Mouse (Mus musculus) retina, adult 2 months (tissue): ENCODE measurements at regions not wholly inside any gene's neighbourhood (a gene's known extent, or its start where the extent isn't known, plus 50 kb on each side); places are given as distances from the start of the nearest gene placed in this dataset.

Experiments used
- DNase-seq: peaks from one replicate; pipeline ENCODE4 v3.0.0-alpha.2; 2012; ENCODE audit warnings: low read depth, low spot score

DNA sequence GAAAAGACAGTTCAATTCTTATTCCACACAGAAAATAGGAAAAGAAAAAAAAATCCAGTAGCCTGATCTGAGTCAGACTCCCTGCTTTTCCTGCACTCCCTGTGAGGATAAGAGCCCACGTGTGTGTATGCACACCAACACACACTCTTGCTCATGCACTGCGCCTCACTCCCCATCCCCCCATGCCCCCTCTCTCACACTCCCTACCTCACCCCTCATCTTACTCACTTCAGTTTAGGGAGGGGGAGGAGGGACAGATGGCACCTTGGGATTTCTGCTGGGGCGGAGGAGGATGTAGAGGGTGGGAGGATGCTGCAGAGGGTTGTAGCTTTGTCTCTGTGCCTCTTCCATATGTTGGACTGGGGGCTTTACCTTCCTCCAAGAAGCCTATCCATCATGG lies 85.8 kb upstream of the Sulf2 start:
- no peak for DNase-seq

DNA sequence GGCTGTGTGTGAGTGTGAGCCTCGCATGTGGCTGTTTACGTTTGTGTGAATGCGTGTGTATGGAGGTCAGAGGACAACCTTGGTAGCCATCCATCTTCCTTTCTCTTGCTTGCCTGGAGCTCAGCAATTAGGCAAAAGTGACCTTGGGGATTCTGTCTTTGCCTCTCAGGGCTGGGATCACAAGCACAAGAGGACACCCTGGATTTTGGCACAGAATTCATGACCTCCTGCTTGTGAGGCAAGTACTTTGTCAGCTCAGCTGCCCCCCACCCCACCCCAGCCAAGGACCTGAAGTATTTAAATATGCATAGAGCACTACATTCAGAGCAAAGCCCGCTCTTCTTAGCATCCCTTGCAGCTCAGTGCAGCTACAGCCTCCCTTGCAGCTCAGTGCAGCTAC lies 84.6 kb upstream of the Sulf2 start:
- no peak for DNase-seq

GRCm38 (mm10) chr2:166237554-166238269 lies 82.2 kb upstream of the Sulf2 start:
- DNase-seq: no peak

- no peak for DNase-seq
Measured at GRCm38 (mm10) chr2:166236102-166236501, 80.6 kb upstream of the Sulf2 start.

DNA sequence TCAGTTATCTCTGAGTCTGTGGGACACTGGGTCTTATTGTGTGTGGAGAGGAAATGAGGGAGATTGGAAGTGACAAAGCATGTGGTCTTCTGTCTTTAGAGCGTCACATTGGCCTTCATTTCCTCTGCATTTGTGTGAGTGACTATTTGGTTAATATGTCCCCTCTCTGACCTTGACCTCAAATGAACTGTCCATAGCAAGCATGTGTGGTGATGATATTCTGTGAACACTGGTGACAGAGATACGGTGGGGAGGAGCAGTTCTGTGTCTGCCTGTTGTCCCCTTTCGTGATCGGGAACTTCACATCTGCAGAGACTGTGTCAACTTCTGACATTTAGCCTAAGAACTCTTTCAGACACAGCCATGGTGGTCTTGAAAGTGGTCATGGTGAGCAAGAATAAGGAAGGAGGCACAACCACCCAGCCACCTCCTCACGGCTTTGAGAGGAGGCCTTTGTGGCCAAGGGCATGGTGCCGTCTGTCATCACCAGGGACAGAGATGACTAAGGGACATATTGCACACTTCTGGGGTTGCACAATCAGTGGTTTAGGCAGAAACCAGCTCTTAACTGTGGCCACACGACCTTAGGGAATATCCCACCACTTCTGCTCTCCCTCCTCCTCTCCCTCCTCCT lies 79.2 kb upstream of the Sulf2 start:
- no peak for DNase-seq

GRCm38 (mm10) chr2:166233246-166233645 lies 77.8 kb upstream of the Sulf2 start:
- no peak for DNase-seq

GRCm38 (mm10) chr2:166232376-166232775 lies 76.9 kb upstream of the Sulf2 start:
- no peak for DNase-seq

DNA sequence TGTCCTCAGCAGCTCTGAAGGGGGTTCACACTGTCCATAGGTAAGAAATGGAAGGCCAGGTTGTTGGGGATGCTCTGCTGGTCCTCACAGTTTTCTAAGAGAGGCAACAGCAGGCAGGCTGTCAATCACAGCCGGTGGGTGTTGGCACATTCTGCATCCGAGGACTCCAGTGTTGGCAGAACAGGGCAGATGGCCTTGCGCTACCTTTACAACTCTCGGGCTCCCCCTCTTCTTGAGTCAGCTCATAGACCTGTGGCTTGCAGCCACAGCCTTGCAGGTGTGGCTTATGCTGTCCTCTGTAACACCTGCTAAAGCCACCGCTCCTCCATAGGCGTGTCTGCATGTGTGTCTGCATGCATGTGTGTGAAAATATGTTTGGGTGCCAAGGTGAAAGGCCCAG lies 75.2 kb upstream of the Sulf2 start:
- DNase-seq: no peak

DNA sequence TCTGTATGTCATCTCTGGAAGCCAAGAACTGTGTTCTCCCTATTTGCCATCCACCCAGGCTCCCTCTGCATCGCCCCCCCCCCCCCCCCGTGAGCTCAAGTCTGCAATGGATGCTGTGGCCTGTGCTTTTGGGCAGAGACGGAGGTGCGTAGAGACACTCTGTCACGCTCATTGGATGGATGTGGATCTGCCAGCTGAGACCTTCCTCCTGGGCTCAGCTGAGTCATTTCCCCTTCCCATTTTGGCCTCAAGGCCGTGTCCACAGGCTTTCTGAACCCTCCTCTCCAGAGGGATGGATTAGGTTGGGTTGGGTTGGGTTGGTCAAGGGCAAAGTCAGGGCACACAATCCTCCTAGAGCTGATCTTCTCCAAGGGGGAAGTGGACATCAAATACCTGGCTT lies 72.9 kb upstream of the Sulf2 start:
- no peak for DNase-seq

DNA sequence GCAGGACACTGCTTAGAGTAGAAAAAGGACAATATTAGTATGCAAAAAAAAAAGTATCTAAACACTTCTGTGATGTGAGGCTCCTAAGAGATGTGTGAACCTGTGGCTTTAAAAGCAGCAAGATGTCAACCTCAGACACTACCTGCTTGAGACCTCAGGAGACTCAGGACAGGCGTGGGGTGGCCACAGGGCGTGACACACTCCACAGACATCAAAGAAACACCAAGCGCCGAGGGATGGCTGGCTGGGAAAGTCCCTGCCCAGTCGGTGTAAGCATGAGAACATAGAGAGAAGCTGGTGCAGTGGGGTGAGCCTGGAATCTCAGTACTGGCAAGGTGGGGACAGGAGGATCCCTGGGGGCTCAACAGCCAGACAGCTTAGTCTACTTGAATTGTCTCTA lies 72.0 kb upstream of the Sulf2 start:
- DNase-seq: no peak

DNA sequence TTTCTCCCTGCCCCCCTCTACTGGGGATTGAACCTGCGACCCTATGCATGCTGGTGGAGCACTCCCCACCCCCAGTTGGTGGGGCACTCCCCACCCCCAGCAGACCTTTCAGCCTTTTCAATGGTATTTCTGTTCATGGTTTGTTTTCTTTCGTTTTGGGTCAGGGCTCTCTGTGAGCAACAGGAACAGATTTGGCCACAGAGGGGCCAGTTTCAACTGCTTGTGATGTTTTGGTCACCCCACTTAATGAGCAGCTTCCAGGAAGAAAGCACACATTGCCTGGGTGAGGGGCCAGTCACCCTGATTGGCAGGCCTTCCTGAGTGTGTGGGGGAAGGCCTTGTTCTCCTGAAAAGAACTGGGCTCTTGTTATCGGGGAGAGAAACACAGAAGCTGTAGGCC lies 71.5 kb upstream of the Sulf2 start:
- no peak for DNase-seq

DNA sequence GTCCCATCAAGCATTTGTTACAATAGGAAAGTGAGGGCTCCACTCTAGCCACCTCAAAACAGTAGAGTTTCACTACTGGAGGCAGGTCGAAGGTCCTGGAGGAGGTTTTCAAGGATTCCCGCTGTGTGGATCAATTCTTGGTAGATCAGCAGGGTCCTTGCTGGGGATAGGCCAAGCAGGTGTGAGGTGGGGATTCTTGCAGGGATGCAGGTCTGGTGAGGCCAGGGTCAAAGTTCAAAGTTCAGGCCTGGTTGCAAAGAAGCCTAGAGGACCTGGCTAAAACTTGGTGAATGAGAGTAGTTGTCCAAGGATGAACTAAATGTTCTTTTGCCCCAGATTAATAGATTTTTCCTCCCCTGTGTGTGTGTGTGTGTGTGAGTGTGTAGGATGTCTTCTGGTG lies 70.9 kb upstream of the Sulf2 start:
- DNase-seq: no peak

- no peak for DNase-seq
Measured at GRCm38 (mm10) chr2:166225354-166225753, 69.9 kb upstream of the Sulf2 start.

DNA sequence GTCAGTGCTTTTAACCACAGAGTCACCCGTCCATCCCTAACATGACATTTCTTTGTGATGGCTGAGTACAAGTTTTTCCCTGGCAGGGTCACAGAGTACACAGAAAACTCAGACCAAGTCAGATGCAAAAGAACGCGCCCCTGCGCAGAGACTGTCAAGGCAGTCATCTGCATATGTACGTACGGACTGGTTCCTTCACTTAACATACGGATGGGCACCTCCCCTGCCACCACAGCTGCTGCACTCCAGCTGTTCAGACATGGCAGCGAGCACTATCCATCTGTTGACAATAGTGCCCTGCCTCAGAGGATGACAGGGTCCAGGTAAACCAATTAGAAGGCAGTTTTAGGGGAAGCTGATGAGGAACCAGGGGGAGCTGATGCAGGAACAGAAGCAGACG lies 63.3 kb upstream of the Sulf2 start:
- no peak for DNase-seq

GRCm38 (mm10) chr2:166216512-166216865 lies 61.0 kb upstream of the Sulf2 start:
- DNase-seq: no peak

DNA sequence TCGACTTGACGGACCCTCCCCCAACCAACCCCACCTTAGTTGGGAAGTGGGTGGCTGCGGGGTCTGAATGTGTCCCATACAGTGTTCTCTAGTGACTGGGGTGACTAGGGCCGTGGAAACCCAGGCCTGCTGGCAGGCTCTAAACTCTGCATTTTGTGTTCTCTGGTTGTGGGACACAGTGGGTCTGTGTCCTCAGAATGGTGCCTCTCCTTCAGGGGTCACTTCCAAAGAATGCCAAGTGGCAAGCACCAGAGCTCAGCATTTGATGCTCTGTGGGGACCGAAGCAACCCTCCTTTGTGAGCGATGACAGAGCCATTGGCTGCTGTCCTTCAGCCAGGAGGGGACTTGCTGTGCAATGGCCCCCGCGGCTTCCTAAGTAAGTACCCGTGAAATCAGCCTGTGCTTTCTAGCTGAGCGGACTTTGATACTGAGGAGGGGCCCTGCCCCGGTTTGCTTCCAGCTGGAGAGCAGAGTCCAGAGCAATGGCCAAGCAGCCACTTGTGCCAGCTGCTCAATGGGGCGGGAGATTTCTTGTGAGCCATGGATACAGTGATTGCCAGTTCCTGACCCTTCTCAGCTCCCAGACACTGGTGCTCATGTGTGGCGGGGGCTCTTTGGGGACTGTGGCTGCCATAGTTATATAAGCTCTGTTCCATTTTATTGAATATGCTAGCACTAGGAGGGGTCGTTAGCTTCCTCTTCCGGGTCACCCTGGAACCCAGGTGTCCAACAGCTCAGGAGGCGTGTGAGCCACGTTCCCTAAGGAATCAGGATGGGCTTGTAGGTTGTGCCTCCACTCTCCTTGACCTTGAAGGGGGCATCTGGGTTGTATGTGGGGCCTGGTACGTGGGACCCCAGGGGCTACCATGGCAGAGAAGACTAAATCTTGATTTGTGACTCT lies 60.4 kb upstream of the Sulf2 start:
- no peak for DNase-seq

DNA sequence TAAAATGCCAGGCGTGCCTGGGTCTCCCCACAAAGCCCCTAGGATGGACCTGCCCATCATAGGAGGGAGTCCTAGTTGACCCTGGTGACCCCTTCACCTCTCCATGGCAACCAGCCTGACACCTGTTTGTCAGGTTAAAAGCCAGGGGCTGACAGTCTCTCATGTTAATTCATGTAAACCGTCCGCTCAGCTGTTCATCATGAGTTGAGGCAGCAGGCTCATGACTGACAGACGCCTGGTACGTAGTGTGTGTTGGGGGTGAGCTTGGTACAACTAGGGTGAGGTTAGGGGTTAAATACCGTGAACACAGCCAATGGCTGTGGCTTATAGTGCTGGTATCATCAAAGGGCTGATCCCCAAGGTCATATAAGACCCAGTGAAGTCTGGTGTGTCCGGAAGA lies 59.7 kb upstream of the Sulf2 start:
- no peak for DNase-seq

DNA sequence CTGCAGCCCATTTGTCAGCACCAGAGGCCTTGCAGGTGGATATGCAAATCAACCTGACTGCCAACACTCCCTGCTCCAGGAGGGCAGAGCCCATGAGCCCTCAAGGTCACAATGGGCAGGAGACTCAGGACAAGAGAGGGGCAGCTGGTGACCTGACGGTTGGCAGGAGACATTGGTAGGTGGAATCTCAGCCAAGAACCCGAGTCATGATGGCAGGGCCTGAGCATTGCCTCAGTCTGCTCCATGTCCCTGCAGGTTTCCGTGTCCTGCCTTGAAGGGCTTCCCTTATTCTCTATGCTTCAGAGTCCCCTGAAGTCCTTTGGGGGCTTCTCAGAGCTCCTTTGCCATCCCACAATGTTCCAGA lies 51.7 kb upstream of the Sulf2 start:
- DNase-seq: no peak

DNA sequence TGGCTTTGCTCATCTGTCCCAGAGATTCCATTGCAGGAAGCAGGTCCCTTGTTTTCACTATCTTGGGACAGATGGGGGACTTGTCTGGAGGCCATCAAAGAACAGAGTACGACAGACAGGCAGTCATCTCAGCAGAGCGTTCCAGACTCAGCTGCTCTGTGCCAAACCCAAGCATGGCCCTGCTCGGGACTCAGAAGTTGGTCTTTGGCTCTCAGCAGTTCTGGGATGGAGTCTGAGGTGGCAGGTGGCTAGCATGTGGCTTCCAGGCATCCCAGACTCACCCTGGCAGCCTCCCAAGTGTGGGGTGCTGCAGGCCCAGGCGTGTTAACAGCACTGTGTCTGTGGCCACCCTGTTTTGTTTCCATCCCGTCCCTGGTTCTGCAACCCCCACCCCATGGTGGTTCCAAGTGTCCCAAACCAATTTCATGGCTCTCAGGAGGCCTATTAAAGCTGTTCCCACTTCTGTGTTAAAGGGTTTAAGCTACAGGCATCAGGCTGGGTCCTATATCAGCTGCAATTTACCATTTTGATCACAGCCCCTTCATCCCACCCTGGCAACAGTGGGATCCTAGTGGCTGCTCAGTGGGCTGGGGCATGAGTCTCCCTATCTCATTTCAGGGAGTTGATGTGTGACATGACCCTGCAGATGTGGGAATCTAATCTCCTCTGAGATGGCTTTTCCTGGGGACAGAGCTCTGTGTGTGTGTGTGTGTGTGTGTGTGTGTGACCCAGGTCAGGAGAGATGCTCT lies 51.1 kb upstream of the Sulf2 start:
- DNase-seq: no peak
